Mouse (Mus musculus): ENCODE measurements around the gene Kcnh6.
"Not testable (repeated sequence)": the region's sequence is repeated elsewhere in the genome, so short reads cannot be mapped to it uniquely, and the experiment has no call there.

Gene Kcnh6

GRCm38 (mm10) chr11:106013556-106014225 is 5.8 kb downstream of the Kcnh6 start:
- in situ Hi-C loops (cut with MboI), result no loop called here

- in situ Hi-C loops (cut with MboI), result no loop called here
Observed at GRCm38 (mm10) chr11:106016440-106016839, 8.5 kb downstream of the Kcnh6 start.

DNA sequence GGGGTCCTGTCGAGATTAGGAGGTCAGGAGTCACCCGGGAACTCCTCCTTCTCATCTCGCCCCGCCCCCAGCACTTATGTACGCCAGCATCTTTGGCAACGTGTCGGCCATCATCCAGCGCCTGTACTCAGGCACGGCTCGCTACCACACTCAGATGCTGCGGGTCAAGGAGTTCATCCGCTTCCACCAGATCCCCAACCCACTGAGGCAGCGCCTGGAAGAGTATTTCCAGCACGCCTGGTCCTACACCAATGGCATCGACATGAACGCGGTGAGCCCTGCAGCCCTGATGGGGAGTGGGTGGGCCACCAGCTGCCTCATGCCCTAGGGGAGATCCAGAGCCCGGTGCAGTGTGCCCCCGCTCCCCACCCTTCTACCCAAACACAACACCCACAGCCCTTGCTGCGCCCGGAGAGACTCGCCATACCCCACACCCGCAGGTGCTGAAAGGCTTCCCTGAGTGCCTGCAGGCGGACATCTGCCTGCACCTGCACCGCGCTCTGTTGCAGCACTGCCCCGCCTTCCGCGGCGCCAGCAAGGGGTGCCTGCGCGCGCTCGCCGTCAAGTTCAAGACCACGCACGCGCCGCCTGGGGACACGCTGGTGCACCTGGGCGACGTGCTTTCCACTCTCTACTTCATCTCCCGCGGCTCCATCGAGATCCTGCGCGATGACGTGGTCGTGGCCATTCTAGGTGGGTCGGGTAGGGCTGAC is 12.3 kb downstream of the Kcnh6 start:
- in situ Hi-C loops (cut with MboI), result no loop called here

GRCm38 (mm10) chr11:106025774-106026173 is 17.9 kb downstream of the Kcnh6 start:
- in situ Hi-C loops (cut with MboI), result no loop called here

- in situ Hi-C loops (cut with MboI), result no loop called here
Observed at GRCm38 (mm10) chr11:106026465-106027151, 18.7 kb downstream of the Kcnh6 start.

DNA sequence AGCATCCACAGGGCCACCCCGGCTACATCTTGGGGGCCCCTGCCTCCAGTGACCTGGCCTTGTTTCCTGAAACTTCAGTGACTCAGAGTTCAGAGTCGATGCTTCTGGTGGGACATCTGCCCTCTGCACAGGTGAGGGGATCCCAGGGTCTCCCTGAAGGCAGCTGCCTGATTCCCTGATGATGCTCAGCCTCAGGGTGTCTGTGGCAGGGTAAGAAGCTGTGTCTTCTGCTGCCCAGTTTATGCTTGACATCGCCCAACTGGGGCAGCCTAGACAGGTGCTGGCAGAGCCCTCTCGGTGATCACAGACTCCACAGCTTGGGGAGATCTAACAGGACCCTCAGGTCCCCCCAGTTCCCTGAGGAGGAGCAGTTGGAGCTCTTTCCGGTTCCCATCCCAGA is 19.7 kb downstream of the Kcnh6 start:
- in situ Hi-C loops (cut with MboI), result no loop called here

- in situ Hi-C loops (cut with MboI), result not testable (repeated sequence)
Observed at GRCm38 (mm10) chr11:106032074-106032473, 24.1 kb downstream of the Kcnh6 start.

GRCm38 (mm10) chr11:106033491-106033919 is 25.6 kb downstream of the Kcnh6 start:
- in situ Hi-C loops (cut with MboI), result no loop called here

DNA sequence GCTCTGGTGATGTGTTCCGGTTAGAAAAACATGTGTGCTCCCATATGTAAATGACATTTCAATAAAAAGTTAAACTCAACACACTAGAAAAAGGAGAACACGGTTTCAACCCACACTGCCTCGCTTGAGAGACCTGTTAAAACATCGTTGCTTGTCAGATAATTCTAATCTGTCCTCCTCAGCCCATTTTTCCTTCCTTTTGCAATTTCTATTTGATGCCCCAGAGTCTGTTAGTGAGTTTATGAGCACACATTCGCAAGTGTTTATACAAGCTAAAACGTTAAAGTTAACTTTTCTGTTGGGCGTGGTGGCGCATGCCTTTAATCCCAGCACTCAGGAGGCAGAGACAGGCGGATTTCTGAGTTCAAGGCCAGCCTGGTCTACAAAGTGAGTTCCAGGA is 27.1 kb downstream of the Kcnh6 start:
- in situ Hi-C loops (cut with MboI), result no loop called here

DNA sequence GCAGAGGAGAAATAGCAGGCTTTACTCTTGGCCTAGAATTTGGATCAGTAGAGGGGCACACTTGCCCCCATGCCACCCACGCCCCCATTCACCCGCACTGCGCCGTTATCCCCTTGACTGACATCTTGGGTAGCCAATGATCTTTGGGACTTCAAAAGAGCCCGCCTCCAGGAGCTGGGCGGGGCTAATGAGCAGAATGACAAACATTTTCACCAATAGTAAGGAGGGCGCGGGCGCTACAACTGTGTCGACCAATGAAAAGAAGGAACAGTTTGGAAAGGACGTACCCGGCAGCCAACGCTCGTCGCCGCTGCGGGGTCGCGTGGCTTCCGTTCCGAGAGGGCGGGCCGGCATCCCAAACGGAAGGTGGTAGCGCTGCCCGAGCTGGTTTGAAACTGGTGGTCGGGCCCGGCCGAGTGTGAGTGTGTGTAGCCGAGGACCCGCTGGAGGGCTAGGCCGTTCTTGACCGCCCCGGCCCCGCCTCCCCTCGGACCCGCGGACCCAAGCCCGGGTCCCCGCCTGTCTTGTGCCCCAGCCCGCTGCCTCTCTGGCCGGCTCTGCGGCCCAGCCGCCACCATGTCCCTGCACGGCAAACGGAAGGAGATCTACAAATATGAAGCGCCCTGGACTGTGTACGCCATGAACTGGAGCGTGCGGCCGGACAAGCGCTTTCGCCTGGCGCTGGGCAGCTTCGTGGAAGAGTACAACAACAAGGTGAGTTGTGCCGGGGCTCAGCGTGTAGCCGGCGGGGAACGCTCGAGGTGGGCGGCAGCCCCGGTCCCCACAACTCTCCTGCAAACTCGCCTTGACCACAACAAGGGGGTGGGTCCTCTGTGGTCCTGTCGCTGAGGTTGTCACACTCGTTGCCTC is 28.9 kb downstream of the Kcnh6 start, which contains the start of gene Dcaf7:
Gene Dcaf7, plus strand, starts transcription at position 325 of the 870 bp plus-strand sequence.
- in situ Hi-C loops (cut with MboI), result no loop called here

- in situ Hi-C loops (cut with MboI), result no loop called here
Observed at GRCm38 (mm10) chr11:106037418-106037751, 29.5 kb downstream of the Kcnh6 start.

DNA sequence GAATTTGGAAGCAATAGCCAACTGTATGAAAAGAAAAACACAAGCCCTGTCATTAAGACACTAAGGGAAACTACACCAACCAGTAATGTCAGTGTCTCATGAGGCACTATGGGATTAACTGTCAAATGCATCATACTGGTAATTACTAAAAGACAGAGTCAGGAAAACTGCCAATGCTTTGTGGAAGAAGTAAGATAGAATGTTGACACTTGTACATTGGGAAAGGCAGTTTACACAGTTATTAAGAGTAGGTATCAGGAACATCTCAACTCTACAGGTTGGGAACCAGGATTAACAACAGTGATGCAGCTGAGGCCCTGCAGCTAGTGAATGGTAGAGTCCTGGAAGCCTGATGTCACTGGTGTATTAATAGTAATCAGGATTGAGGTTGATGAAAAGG is 36.4 kb downstream of the Kcnh6 start:
- in situ Hi-C loops (cut with MboI), result no loop called here

DNA sequence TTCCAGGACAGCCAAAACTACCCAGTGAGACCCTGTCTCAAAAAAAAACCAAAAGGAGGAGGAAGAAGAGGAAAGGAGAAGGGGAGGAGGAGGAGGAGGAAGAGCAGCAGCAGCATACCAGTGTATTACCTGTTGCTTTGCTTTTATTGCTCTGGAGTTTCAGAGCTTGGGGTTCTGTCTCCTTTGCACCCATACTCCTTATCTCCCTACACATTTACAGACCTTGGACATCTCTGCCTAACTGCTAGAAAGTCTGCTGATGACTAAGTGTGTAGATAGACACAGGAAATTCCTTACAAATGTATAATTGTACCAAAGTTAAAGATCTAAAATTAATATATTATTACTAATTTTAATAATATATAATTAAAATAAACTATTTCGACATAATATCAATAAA is 37.3 kb downstream of the Kcnh6 start:
- in situ Hi-C loops (cut with MboI), result no loop called here

DNA sequence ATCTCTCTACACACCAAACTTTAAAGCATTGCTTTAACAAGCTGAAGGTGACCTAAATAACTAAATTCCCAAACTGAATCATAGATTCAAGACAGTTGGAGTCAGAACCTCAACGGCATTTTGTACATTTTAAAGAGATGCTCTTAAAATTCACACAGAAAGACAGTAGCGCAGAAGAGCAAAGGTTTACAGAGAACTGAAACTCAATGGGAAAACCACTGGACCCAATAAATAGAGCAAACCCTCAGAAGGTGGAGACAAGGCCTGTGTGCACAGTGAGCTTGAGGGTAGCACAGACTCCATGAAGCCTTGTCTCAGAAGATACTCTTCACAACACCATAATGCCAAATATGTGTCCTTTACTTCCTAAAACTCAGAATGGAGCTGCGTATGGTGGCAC is 37.9 kb downstream of the Kcnh6 start:
- in situ Hi-C loops (cut with MboI), result no loop called here

- in situ Hi-C loops (cut with MboI), result no loop called here
Observed at GRCm38 (mm10) chr11:106046584-106046983, 38.7 kb downstream of the Kcnh6 start.

GRCm38 (mm10) chr11:106053921-106054320 is 46.0 kb downstream of the Kcnh6 start:
- in situ Hi-C loops (cut with MboI), result no loop called here

DNA sequence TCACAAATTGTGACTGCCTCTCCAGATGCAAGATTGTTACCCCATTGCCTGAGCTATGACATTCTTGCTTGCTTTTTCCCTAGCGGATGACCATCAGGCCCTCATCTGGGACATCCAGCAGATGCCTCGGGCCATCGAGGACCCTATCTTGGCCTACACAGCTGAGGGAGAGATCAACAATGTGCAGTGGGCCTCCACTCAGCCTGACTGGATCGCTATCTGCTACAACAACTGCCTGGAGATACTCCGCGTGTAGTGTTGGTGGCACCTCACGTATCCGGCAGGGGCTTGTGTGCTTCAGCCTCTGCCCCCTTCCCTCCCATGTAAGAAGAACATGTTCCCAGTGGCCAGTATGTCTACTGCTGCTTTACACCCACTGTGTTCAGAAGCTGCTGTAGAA is 46.7 kb downstream of the Kcnh6 start:
- in situ Hi-C loops (cut with MboI), result no loop called here

DNA sequence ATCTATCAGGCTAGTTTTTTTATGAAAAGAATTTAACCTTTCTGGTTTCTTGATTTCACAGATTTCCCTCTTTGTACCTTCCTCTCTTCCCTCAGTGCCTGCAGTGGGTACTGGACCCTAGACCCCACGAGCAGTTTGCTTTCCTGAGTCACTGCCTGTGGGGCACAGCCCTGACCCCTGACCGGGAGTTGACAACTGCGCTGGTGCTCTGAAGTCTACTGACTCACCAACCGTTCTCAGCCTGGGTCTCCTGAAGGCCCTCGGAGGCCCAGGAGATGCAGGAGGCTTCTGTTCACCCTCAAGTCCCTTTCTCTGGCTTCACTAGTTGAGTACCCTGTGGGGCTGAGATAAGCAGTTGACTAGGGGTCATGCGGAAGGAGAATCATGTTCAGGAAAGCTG is 47.4 kb downstream of the Kcnh6 start:
- in situ Hi-C loops (cut with MboI), result no loop called here

GRCm38 (mm10) chr11:106056819-106057491 is 49.0 kb downstream of the Kcnh6 start:
- in situ Hi-C loops (cut with MboI), result no loop called here

GRCm38 (mm10) chr11:106058020-106058419 is 50.1 kb downstream of the Kcnh6 start:
- in situ Hi-C loops (cut with MboI), result no loop called here

DNA sequence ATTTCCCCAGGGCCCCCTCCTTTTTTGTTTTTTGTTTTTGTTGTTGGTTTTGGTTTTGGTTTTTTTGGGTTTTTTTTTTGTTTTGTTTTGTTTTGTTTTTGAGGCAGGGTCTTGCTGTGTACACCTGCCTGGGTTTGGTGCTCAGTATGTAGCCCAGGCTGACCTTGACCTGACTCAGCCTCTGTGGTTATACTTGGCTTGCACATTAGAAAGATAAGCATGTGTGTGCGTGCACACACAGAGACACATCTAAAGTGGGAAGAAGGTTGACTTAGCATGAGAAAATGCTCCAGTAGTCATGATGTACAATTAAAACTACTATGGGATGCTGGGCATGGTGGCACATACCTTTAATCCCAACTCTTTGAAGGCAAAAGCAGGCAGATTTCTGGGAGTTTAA is 52.6 kb downstream of the Kcnh6 start:
- in situ Hi-C loops (cut with MboI), result no loop called here

- in situ Hi-C loops (cut with MboI), result no loop called here
Observed at GRCm38 (mm10) chr11:106061311-106061710, 53.4 kb downstream of the Kcnh6 start.

All from mature B cell (primary cell).